Comparison of ENCODE assay signal across 8 mouse cellular contexts in genomic region chr9:59679678-59680533, GRCm38 (mm10). TPM values are rescaled to one million over a fixed set of nuclear protein-coding genes. Genes with fewer than 3 reads are reported as not detected.
DNase-seq lines count a peak whose midpoint lies in the region; ATAC-seq and TF ChIP-seq lines count a peak whose summit lies in the region.

Gene Gramd2 (plus strand): TSS chr9:59680144.

- peaks cover 7 to 13% of the 10 kb centered on the region in 2 experiments; a peak in 3 of 4 replicates for H3K4me1 ChIP-seq in CH12.LX (ENCODE audit: control insufficient read depth in 1 of 2, insufficient read depth in 2 of 2)
- H3K4me1 ChIP-seq in brown adipose tissue, adult 24 weeks (ENCODE audit: control insufficient read depth, insufficient read depth, insufficient read length, low read length): no peaks in the 10 kb centered on the region; the same call in 1 of the 2 replicates
- peaks cover 3% of the 10 kb centered on the region; the same call in 1 of the 2 replicates for H3K4me1 ChIP-seq in forebrain, embryonic 11.5 days (replicated peaks; ENCODE audit: control insufficient read depth, insufficient read depth, low read length)
- no peaks in the 10 kb centered on the region for H3K4me1 ChIP-seq in lung, embryonic 14.5 days (ENCODE audit: insufficient read depth)

- no peak within 1 kb of the TSS for H3K4me3 ChIP-seq in CH12.LX (replicated peaks in 1 of 3; ENCODE audit: low read depth in 2 of 3, low read length in 2 of 3, poor library complexity in 1 of 3)
- H3K4me3 ChIP-seq in brown adipose tissue, adult 24 weeks (ENCODE audit: insufficient read depth, low read depth, low read length): peak within 1 kb of the TSS; percentile 41
- H3K4me3 ChIP-seq in forebrain, embryonic 11.5 days (ENCODE audit: low read depth, low read length): peak within 1 kb of the TSS; percentile 36
- peak within 1 kb of the TSS; percentile 46 for H3K4me3 ChIP-seq in lung, embryonic 14.5 days (ENCODE audit: low read depth, low read length)

- no peak for TF ChIP-seq EP300 in CH12.LX (IDR thresholded peaks at IDR 0.05; ENCODE audit: low read length)

- dilution Hi-C loops in CH12.LX (cut with MboI; ENCODE audit: extremely low pct_ligation_motif_present, extremely low pct_unique_long_range_greater_than_20kb, low sequenced_read_pairs): no loop called here

- no peak within 1 kb of the TSS for H3K27ac ChIP-seq in CH12.LX (ENCODE audit: insufficient read depth, low read depth)
- H3K27ac ChIP-seq in brown adipose tissue, adult 24 weeks (replicated peaks; ENCODE audit: low read depth, low read length): no peak within 1 kb of the TSS
- no peak within 1 kb of the TSS for H3K27ac ChIP-seq in forebrain, embryonic 11.5 days (ENCODE audit: low read depth, low read length)
- peak within 1 kb of the TSS; percentile 38; the same call in 1 of the 2 replicates for H3K27ac ChIP-seq in lung, embryonic 14.5 days (ENCODE audit: low read depth)

- H3K79me2 ChIP-seq in CH12.LX (replicated peaks; ENCODE audit: control insufficient read depth, extremely low read depth, insufficient read depth, poor library complexity, severe bottlenecking): no peaks in the 10 kb centered on the region

- H3K9ac ChIP-seq in CH12.LX (ENCODE audit: insufficient read depth, low read depth): no peak within 1 kb of the TSS
- peak within 1 kb of the TSS; percentile 57 for H3K9ac ChIP-seq in forebrain, embryonic 11.5 days (ENCODE audit: low read length)
- H3K9ac ChIP-seq in lung, embryonic 14.5 days: peak within 1 kb of the TSS; percentile 46

- no peaks in the 10 kb centered on the region for H3K9me3 ChIP-seq in CH12.LX (replicated peaks; ENCODE audit: low read length)
- no peaks in the 10 kb centered on the region for H3K9me3 ChIP-seq in forebrain, embryonic 11.5 days (ENCODE audit: control insufficient read depth, low read length)
- no peaks in the 10 kb centered on the region for H3K9me3 ChIP-seq in lung, embryonic 14.5 days (ENCODE audit: low read depth, low read length)

- H3K36me3 ChIP-seq in CH12.LX (replicated peaks in 1 of 2; ENCODE audit: control insufficient read depth in 1 of 2, insufficient read depth in 1 of 2, low read length in 1 of 2): peaks cover 41 to 47% of the 10 kb centered on the region in 2 experiments
- H3K36me3 ChIP-seq in forebrain, embryonic 11.5 days (ENCODE audit: control insufficient read depth, insufficient read depth, low read length): peaks cover 10% of the 10 kb centered on the region
- peaks cover 49% of the 10 kb centered on the region for H3K36me3 ChIP-seq in lung, embryonic 14.5 days (ENCODE audit: insufficient read depth)

- TF ChIP-seq RAD21 in CH12.LX (IDR thresholded peaks at IDR 0.05; ENCODE audit: low read depth, low read length): no peak

- in situ Hi-C loops in CH12.LX (cut with MboI; ENCODE audit: low pct_ligation_motif_present, low pct_unique_long_range_greater_than_20kb, low sequenced_read_pairs): no loop called here

- TF ChIP-seq POLR2A in CH12.LX (IDR thresholded peaks at IDR 0.05; ENCODE audit: low read depth, low read length): peak; percentile 50; the same call in 1 of the 2 replicates

- peak in 1 of 2 experiments; percentile 19; a peak in 1 of 4 replicates for TF ChIP-seq CTCF in CH12.LX (conservative IDR thresholded peaks at IDR 0.05 in 1 of 2, IDR thresholded peaks at IDR 0.05 in 1 of 2; ENCODE audit: low read depth in 2 of 2, low read length in 2 of 2)
- no peak for TF ChIP-seq CTCF in lung, embryonic 14.5 days (IDR thresholded peaks at IDR 0.05; ENCODE audit: low read depth)

- DNase-seq in CH12.LX (ENCODE audit: extremely low read depth): peak; percentile 43
- peak; percentile 95 for DNase-seq in forebrain, embryonic 11.5 days (ENCODE audit: low spot score)
- DNase-seq in heart, postnatal 10 days: peak; percentile 84
- peak; percentile 80 to 91 for DNase-seq in kidney, postnatal 25 days
- DNase-seq in lung, embryonic 14.5 days: peak; percentile 91
- DNase-seq in ovary, adult 18-20 months (ENCODE audit: low spot score): peak; percentile 60
- DNase-seq in thymus, postnatal 10 days (ENCODE audit: low spot score in 2 of 2): peak; percentile 40 to 52

- no peak within 1 kb of the TSS for H3K4me2 ChIP-seq in CH12.LX (ENCODE audit: insufficient read depth, low read depth, poor library complexity, severe bottlenecking)
- H3K4me2 ChIP-seq in forebrain, embryonic 11.5 days (ENCODE audit: low read depth, low read length, severe bottlenecking): peak within 1 kb of the TSS; percentile 91
- peak within 1 kb of the TSS; percentile 88 for H3K4me2 ChIP-seq in lung, embryonic 14.5 days

- intact Hi-C loops in heart, postnatal 10 days (cut with DNase I): loop anchor here (5.0 kb wide), 1 partner anchor 113 kb away; no protein-coding TSS in a partner anchor

- ATAC-seq in forebrain, embryonic 11.5 days (replicated peaks; ENCODE audit: low FRiP score): peak; percentile 96
- ATAC-seq in lung, embryonic 14.5 days (ENCODE audit: insufficient read depth): peak; percentile 97

- under 1% methylated on average over 43 of the region's 47 CpGs for WGBS in forebrain, embryonic 11.5 days
- 1% methylated on average over 47 of the region's 47 CpGs for WGBS in lung, embryonic 14.5 days

- H3K27me3 ChIP-seq in CH12.LX (replicated peaks): no peaks in the 10 kb centered on the region
- peaks cover 13% of the 10 kb centered on the region for H3K27me3 ChIP-seq in forebrain, embryonic 11.5 days (ENCODE audit: control insufficient read depth, insufficient read depth, low read length)
- H3K27me3 ChIP-seq in lung, embryonic 14.5 days (ENCODE audit: insufficient read depth, low read length): peaks cover 8% of the 10 kb centered on the region; the same call in 1 of the 2 replicates

TF ChIP-seq in CH12.LX, 34 proteins besides CTCF, POLR2A, EP300 and RAD21:
- TF ChIP-seq POLR2AphosphoS2 (IDR thresholded peaks at IDR 0.05; ENCODE audit: low read depth, low read length): peak; percentile 97
- 0 out of 2 replicates have a peak, but pooled peaks have one; percentile 15 for TF ChIP-seq MAZ (IDR thresholded peaks at IDR 0.05; ENCODE audit: low read depth, low read length)
- TF ChIP-seq ZKSCAN1 (IDR thresholded peaks at IDR 0.05; ENCODE audit: borderline replicate concordance, low read depth, low read length): no peak
- TF ChIP-seq MAX (IDR thresholded peaks at IDR 0.05; ENCODE audit: low read length): no peak
- no peak for TF ChIP-seq KAT2A (IDR thresholded peaks at IDR 0.05; ENCODE audit: insufficient replicate concordance, low read length)
- no peak for TF ChIP-seq HCFC1 (IDR thresholded peaks at IDR 0.05; ENCODE audit: low read depth, low read length)
- TF ChIP-seq ZNF384 (IDR thresholded peaks at IDR 0.05; ENCODE audit: low read depth, low read length): no peak
- no peak; the same call in none of the 2 replicates for TF ChIP-seq ZMIZ1 (IDR thresholded peaks at IDR 0.05; ENCODE audit: low read depth, low read length)
- no peak for TF ChIP-seq NRF1 (IDR thresholded peaks at IDR 0.05; ENCODE audit: low read depth, low read length)
- peak; percentile 77 for TF ChIP-seq CHD2 (IDR thresholded peaks at IDR 0.05; ENCODE audit: low read length)
- TF ChIP-seq USF2 (conservative IDR thresholded peaks at IDR 0.05; ENCODE audit: low read depth, low read length): no peak
TF ChIP-seq in CH12.LX: peak in this region for 3.

RNA-seq across cellular contexts. Expression of gene Gramd2, which starts in this region (rescaled TPM):
- not detected in 2 replicates for total RNA-seq in CH12.LX (2012; rRNA removed)
- 0.32 TPM in 1 of 2 replicates, not detected in the other for total RNA-seq in CH12.LX (2014; rRNA removed)
- polyA plus RNA-seq in CH12.LX (2012; ENCODE audit: insufficient read length, low read depth): 0.23 and 0.61 TPM in 2 replicates
- 0.58 TPM in 1 of 2 replicates, not detected in the other for polyA plus RNA-seq in brown adipose tissue, adult 24 weeks (2012; ENCODE audit: insufficient read depth, insufficient read length, missing spikeins)
- 0.40 and 0.48 TPM in 2 replicates for polyA plus RNA-seq in forebrain, embryonic 11.5 days (2014; fragmentation: Nextera tagmentation; extraction: Ambion mirVana)
- under 1 TPM in 1 of 2 experiments, not detected in 1; 0.26 TPM for total RNA-seq in heart, postnatal 10 days (2021)
- 3.1 and 4.6 TPM in 2 replicates for polyA plus RNA-seq in lung, embryonic 14.5 days (2014; fragmentation: Nextera tagmentation; extraction: Ambion mirVana)

Comparison
In these comparisons a context has a peak if more than half of its experiments do, and no peak if none do; other contexts are left out.
1. Peak in DNase-seq in CH12.LX; RNA of the gene not detected or under 1 TPM.
2. Peak in DNase-seq, ATAC-seq, H3K4me3 ChIP-seq, H3K9ac ChIP-seq and H3K4me2 ChIP-seq in forebrain, embryonic 11.5 days; RNA of the gene not detected or under 1 TPM.
3. Peak in DNase-seq in heart, postnatal 10 days; RNA of the gene not detected or under 1 TPM.
4. DNase-seq: peak in every context shown above with its lines; median percentile 95 in forebrain, embryonic 11.5 days; 91 in lung, embryonic 14.5 days; 86 in kidney, postnatal 25 days; 84 in heart, postnatal 10 days; 60 in ovary, adult 18-20 months; 46 in thymus, postnatal 10 days; 43 in CH12.LX.
5. H3K4me3 ChIP-seq: peak in brown adipose tissue, adult 24 weeks (single experiment) and lung, embryonic 14.5 days (single experiment); none in CH12.LX (0 of 3).